Mouse (Mus musculus): ENCODE data around the gene Fam83f. TPM values are rescaled to one million over a fixed set of nuclear protein-coding genes. Genes with fewer than 3 reads are reported as not detected.

Fam83f gene
- polyA plus RNA-seq, 1 experiment from 2014 or later = 0.09 TPM

DNA sequence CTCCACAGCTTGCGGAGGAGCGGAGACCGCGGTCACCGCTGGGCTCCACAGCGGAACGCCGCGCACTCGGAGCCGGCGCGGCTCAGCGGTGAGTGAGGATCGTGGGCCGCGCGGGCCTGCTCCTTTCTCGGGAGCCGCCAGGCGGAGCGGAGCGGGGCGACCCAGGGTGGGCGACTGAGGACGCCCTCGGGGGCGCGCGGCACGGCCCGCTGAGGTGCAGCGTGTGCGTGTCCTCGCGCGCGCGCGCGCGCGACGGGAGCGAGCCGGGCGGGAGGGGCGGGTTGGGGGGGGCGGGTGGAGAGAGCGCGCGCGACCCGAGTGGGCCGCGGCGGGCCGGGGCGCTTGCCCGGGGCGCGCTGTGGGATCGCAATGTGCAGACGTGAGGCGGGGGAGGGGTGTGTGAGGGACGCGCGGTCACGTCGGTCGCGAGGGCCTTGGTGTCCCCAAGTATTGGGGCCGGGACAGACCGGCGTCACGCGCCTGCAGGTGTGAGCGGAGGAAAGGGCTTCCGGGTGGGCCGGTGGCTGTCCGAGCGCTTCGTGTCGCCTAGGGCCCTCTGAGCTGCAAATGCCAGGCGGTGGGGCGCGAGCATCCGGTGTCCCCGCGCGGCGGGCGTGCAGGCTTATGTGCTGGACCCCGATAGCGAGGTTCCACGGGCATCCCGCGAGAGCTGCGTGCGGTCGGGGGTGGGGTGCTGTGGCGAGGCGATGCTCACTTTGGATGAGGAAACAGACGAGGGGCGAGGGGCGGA lies 39.9 kb downstream of the Fam83f start:
- Histone ChIP-seq H3K4me3 (peak overlapping the region; percentile 90), H3K27ac (replicated peaks) (peak overlapping the region; percentile 94), H3K27me3 (no peaks in the 10 kb centered on the region), H3K4me2 (peak overlapping the region; percentile 90), H3K36me3 (no peaks in the 10 kb centered on the region), H3K9me3 (no peaks in the 10 kb centered on the region), H3K4me1 (replicated peaks) (peaks cover 36% of the 10 kb centered on the region), H3K9ac (peak overlapping the region; percentile 90)
- peak; percentile 48 for ATAC-seq (ENCODE audit: low FRiP score, low read depth)
- under 1% methylated on average over 77 of the region's 106 CpGs for WGBS

DNA sequence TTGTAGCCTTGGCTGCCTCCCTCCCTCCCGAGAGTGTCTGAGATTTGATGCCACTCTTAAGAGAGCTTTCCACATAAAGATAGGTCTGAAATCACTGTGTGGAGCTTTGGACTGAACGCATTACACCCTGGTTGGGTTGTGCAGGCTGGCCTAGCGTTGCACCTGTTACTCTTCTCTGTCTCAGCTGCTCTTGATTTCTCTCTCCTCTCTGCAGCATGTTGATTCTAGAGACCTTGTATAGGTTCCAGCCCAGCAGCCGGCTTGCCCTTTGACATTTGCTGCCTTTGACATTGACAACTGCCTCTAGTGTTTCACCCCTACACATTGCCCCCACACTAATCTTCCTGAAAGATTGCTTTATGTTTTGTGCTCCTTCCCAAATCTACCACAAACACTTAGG lies 42.7 kb downstream of the Fam83f start:
- no peaks in the 10 kb centered on the region for H3K36me3 ChIP-seq
- no peak overlapping the region for H3K4me2 ChIP-seq
- H3K27me3 ChIP-seq = no peaks in the 10 kb centered on the region
- no peak overlapping the region for H3K9ac ChIP-seq
- no peak for ATAC-seq (ENCODE audit: low FRiP score, low read depth)
- H3K27ac ChIP-seq (replicated peaks) = no peak overlapping the region
- H3K9me3 ChIP-seq = no peaks in the 10 kb centered on the region
- no peak overlapping the region for H3K4me3 ChIP-seq
- peaks cover 19% of the 10 kb centered on the region for H3K4me1 ChIP-seq (replicated peaks)
- 83% methylated on average over 4 of the region's 4 CpGs for WGBS

GRCm38 (mm10) chr15:80716631-80717135 lies 45.0 kb downstream of the Fam83f start:
- 81% methylated on average over 8 of the region's 8 CpGs for WGBS

DNA sequence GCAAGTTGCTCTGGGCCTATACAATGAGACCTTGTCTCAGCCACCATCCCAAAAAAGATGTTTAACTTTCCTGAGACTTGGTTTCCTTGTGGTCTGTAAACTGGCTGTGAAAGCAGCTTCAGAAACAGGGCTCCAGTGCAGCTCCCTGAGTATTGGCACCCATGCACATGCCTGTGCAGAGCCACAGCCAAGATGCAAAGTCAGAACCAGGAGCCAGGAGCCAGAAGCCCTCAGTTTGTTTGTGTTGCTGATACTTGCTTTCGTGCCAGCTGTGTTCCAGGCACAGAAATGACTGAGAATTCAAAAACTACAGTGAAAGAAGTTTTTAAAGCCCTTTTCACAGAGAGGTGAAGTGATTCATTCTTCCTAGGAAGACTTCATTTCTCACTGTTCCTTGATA lies 45.8 kb downstream of the Fam83f start:
- 48% methylated on average over 1 of the region's 1 CpGs for WGBS
- no peak for ATAC-seq (ENCODE audit: low FRiP score, low read depth)
- Histone ChIP-seq H3K9ac (no peak overlapping the region), H3K4me3 (no peak overlapping the region), H3K27me3 (no peaks in the 10 kb centered on the region), H3K9me3 (no peaks in the 10 kb centered on the region), H3K36me3 (no peaks in the 10 kb centered on the region), H3K4me1 (replicated peaks) (peaks cover 3% of the 10 kb centered on the region), H3K27ac (replicated peaks) (peak overlapping the region; percentile 15; the same call in 1 of the 2 replicates), H3K4me2 (no peak overlapping the region)

More at GRCm38 (mm10) chr15:80716631-80717135, 45.0 kb downstream of the Fam83f start:
- Histone ChIP-seq H3K4me3 (no peak overlapping the region), H3K4me1 (replicated peaks) (peaks cover 9% of the 10 kb centered on the region), H3K9ac (no peak overlapping the region), H3K27me3 (no peaks in the 10 kb centered on the region), H3K27ac (replicated peaks) (peak overlapping the region; percentile 15; the same call in 1 of the 2 replicates), H3K4me2 (no peak overlapping the region), H3K9me3 (no peaks in the 10 kb centered on the region), H3K36me3 (no peaks in the 10 kb centered on the region)
- ATAC-seq (ENCODE audit: low FRiP score, low read depth) = no peak

GRCm38 (mm10) chr15:80720249-80720648 lies 48.6 kb downstream of the Fam83f start:
- ATAC-seq (ENCODE audit: low FRiP score, low read depth) = no peak
- H3K4me1 ChIP-seq (replicated peaks) = no peaks in the 10 kb centered on the region
- no peak overlapping the region for H3K27ac ChIP-seq (replicated peaks)
- H3K4me3 ChIP-seq = no peak overlapping the region
- no peak overlapping the region for H3K4me2 ChIP-seq
- 85% methylated on average over 5 of the region's 5 CpGs for WGBS
- H3K9me3 ChIP-seq = no peaks in the 10 kb centered on the region
- H3K36me3 ChIP-seq = no peaks in the 10 kb centered on the region
- no peak overlapping the region for H3K9ac ChIP-seq
- H3K27me3 ChIP-seq = no peaks in the 10 kb centered on the region

GRCm38 (mm10) chr15:80721861-80722260 lies 50.2 kb downstream of the Fam83f start:
- Histone ChIP-seq H3K9me3 (no peaks in the 10 kb centered on the region), H3K36me3 (no peaks in the 10 kb centered on the region), H3K4me2 (no peak overlapping the region), H3K27me3 (no peaks in the 10 kb centered on the region), H3K4me1 (replicated peaks) (no peaks in the 10 kb centered on the region), H3K27ac (replicated peaks) (no peak overlapping the region), H3K4me3 (no peak overlapping the region), H3K9ac (no peak overlapping the region)
- 84% methylated on average over 6 of the region's 6 CpGs for WGBS
- no peak for ATAC-seq (ENCODE audit: low FRiP score, low read depth)

GRCm38 (mm10) chr15:80722366-80722765 lies 50.7 kb downstream of the Fam83f start:
- Histone ChIP-seq H3K27ac (replicated peaks) (no peak overlapping the region), H3K4me1 (replicated peaks) (no peaks in the 10 kb centered on the region), H3K4me3 (no peak overlapping the region), H3K27me3 (no peaks in the 10 kb centered on the region), H3K9me3 (no peaks in the 10 kb centered on the region), H3K9ac (no peak overlapping the region), H3K36me3 (no peaks in the 10 kb centered on the region), H3K4me2 (no peak overlapping the region)
- 36% methylated on average over 3 of the region's 3 CpGs for WGBS
- ATAC-seq (ENCODE audit: low FRiP score, low read depth) = no peak

- no peak for ATAC-seq (ENCODE audit: low FRiP score, low read depth)
- no peak overlapping the region for H3K27ac ChIP-seq (replicated peaks)
- H3K9me3 ChIP-seq = no peaks in the 10 kb centered on the region
- no peak overlapping the region for H3K4me3 ChIP-seq
- H3K9ac ChIP-seq = no peak overlapping the region
- WGBS = 70% methylated on average over 2 of the region's 2 CpGs
- H3K4me2 ChIP-seq = no peak overlapping the region
- H3K36me3 ChIP-seq = no peaks in the 10 kb centered on the region
- no peaks in the 10 kb centered on the region for H3K27me3 ChIP-seq
- no peaks in the 10 kb centered on the region for H3K4me1 ChIP-seq (replicated peaks)
Observed at GRCm38 (mm10) chr15:80729477-80729876, 57.8 kb downstream of the Fam83f start.

DNA sequence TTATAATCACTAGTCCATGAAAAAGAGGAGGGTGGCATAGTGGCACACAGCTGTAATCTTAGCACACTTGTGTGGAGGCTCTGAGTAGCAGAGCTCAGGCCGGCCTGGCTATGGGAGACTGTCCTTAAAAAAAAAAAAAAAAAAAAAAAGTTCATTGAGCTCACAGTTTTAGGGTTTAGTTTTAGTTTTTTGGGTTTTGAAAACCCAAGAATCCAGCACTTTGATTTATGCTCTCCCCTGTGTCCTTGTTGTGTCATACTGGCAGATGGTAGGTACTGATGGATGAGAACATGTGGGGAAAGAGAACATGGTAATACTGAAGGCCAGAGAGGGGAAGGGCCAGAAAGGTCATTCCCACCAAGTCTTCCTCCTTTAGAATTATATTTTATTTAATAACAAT lies 59.4 kb downstream of the Fam83f start:
- Histone ChIP-seq H3K9ac (no peak overlapping the region), H3K4me3 (no peak overlapping the region), H3K36me3 (no peaks in the 10 kb centered on the region), H3K4me1 (replicated peaks) (no peaks in the 10 kb centered on the region), H3K9me3 (no peaks in the 10 kb centered on the region), H3K27ac (replicated peaks) (no peak overlapping the region), H3K27me3 (no peaks in the 10 kb centered on the region), H3K4me2 (no peak overlapping the region)
- 87% methylated on average over 1 of the region's 1 CpGs for WGBS
- ATAC-seq (ENCODE audit: low FRiP score, low read depth) = no peak

- no peaks in the 10 kb centered on the region for H3K9me3 ChIP-seq
- H3K27me3 ChIP-seq = no peaks in the 10 kb centered on the region
- no peak for ATAC-seq (ENCODE audit: low FRiP score, low read depth)
- no peaks in the 10 kb centered on the region for H3K36me3 ChIP-seq
- no peak overlapping the region for H3K4me2 ChIP-seq
- H3K4me1 ChIP-seq (replicated peaks) = no peaks in the 10 kb centered on the region
- WGBS = 84% methylated on average over 3 of the region's 3 CpGs
- no peak overlapping the region for H3K4me3 ChIP-seq
- no peak overlapping the region for H3K9ac ChIP-seq
- H3K27ac ChIP-seq (replicated peaks) = no peak overlapping the region
Observed at GRCm38 (mm10) chr15:80731511-80731910, 59.9 kb downstream of the Fam83f start.

DNA sequence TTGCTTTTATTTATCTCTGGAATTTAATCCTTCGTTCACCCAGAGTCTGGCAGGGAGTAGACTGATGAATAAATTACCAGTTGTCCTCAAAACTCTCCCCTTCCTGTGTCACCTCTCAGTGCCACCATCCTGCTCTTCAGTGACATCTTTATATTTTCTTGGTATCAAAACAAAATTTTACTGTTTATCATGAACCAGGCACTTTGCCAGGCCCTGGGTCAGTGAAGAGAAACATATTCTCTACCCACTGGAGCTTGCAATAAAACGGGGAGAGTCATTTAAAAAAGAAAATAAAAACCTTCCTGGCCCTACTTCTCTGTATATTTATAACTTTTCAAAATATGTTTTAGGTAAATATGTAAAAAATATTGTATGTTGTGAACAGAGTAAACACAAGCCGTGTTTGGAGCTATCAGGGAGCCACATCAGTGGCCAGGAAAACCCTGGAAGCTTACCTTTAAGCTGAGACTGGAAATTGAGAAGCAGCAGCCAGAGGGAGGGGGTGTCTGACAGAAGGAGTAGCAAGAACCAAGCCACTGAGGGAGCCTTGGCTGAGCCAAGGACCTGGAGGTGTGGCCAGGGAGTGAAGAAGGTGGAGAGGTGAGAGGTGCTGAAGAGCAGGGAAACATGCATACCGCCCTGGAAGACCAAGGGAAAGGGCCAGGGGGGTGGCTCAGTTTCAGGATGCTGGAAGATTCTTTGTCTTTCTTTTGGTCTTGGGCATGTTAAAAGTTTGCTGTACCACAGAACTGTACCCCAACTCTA lies 60.8 kb downstream of the Fam83f start:
- no peak for ATAC-seq (ENCODE audit: low FRiP score, low read depth)
- no peaks in the 10 kb centered on the region for H3K9me3 ChIP-seq
- H3K27me3 ChIP-seq = no peaks in the 10 kb centered on the region
- 55% methylated on average over 4 of the region's 4 CpGs for WGBS
- H3K4me1 ChIP-seq (replicated peaks) = no peaks in the 10 kb centered on the region
- no peak overlapping the region for H3K9ac ChIP-seq
- H3K36me3 ChIP-seq = no peaks in the 10 kb centered on the region
- H3K27ac ChIP-seq (replicated peaks) = no peak overlapping the region
- no peak overlapping the region for H3K4me2 ChIP-seq
- H3K4me3 ChIP-seq = no peak overlapping the region

DNA sequence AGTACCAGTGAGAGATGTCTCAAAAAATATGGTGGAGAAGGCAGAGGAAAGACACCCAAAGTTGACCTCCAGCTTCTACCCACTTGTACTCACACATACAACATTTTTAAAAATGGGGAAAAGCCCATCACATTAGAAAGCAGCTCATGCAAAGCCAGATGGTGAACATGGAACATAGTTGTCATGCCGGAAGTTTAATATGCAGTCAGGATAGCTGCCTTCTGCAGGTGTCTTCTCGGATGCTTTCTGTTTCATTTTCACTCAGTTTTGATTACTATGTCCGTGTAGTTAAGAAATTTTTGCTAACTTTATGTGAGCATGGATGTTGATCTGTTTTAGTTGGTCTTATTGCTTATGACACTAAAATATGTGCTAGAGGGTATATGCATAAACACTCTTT lies 63.7 kb downstream of the Fam83f start:
- H3K4me3 ChIP-seq = no peak overlapping the region
- H3K36me3 ChIP-seq = no peaks in the 10 kb centered on the region
- H3K9me3 ChIP-seq = no peaks in the 10 kb centered on the region
- ATAC-seq (ENCODE audit: low FRiP score, low read depth) = no peak
- no peak overlapping the region for H3K27ac ChIP-seq (replicated peaks)
- H3K27me3 ChIP-seq = no peaks in the 10 kb centered on the region
- no peaks in the 10 kb centered on the region for H3K4me1 ChIP-seq (replicated peaks)
- no peak overlapping the region for H3K9ac ChIP-seq
- H3K4me2 ChIP-seq = no peak overlapping the region
- WGBS = 92% methylated on average over 3 of the region's 3 CpGs
